21 mouse cellular contexts compared by ENCODE assay signal in the genomic region with DNA sequence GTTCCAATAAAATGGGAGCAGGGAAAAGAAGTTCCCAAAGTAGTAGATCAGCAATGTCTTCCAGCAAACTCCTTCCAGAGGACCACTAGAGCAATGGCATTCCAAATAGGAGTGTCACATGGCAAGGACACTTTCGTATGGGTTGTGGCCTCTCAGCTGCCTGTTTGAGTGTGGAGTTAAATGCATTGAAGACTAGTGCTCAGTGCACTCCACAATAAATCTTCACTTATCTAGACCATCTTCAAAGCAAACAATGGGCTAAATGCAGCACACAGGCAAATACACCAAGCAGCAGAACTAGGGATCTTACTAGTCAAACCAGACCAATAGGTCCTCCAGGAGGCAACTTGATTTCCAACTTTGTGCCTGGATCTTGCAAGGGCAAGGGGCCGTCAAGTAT. TPM values are rescaled to one million over a fixed set of nuclear protein-coding genes. Genes with fewer than 3 reads are reported as not detected.
DNase-seq lines count a peak whose midpoint lies in the region; ATAC-seq and TF ChIP-seq lines count a peak whose summit lies in the region.
"Had no signal": no experiment of that assay in that cellular context is flagged by ENCODE, and none has a peak within 500 bp of the region (broad histone marks: within the 10 kb centered on the region; RNA-seq: fewer than 3 reads in every experiment).

No protein-coding gene starts in this region.

- H3K4me3 ChIP-seq in hindbrain, embryonic 10.5 days = no peak overlapping the region
- H3K4me3 ChIP-seq in hindbrain, postnatal 0 days (ENCODE audit: low read length) = no peak overlapping the region
- H3K4me3 ChIP-seq in E14TG2a.4 (replicated peaks; ENCODE audit: low read length) = peak overlapping the region; percentile 37; the same call in 1 of the 2 replicates
- no peak overlapping the region for H3K4me3 ChIP-seq in embryonic facial prominence, embryonic 11.5 days (ENCODE audit: low read depth, low read length)
- no peak overlapping the region for H3K4me3 ChIP-seq in limb, embryonic 10.5 days
- H3K4me3 ChIP-seq: embryonic facial prominence, embryonic 15.5 days; layer of hippocampus, adult 2 months; limb, embryonic 15.5 days; liver, embryonic 15.5 days had no signal

- no peak overlapping the region for H3K9ac ChIP-seq in hindbrain, postnatal 0 days (replicated peaks; ENCODE audit: low read length)
- H3K9ac ChIP-seq in embryonic facial prominence, embryonic 11.5 days (replicated peaks; ENCODE audit: low read length) = no peak overlapping the region
- H3K9ac ChIP-seq: embryonic facial prominence, embryonic 15.5 days; limb, embryonic 15.5 days; liver, embryonic 15.5 days had no signal

- intact Hi-C loops in left cerebral cortex, postnatal 36 days (cut with DNase I) = no loop called here

- no peak overlapping the region for H3K4me2 ChIP-seq in hindbrain, postnatal 0 days (ENCODE audit: low read depth, low read length)
- no peak overlapping the region for H3K4me2 ChIP-seq in embryonic facial prominence, embryonic 11.5 days (ENCODE audit: low read depth, low read length)
- H3K4me2 ChIP-seq: embryonic facial prominence, embryonic 15.5 days; limb, embryonic 15.5 days; liver, embryonic 15.5 days had no signal

- 0 out of 2 replicates have a peak, but pooled peaks cover 3% of the 10 kb centered on the region for H3K9me3 ChIP-seq in hindbrain, embryonic 10.5 days
- no peaks in the 10 kb centered on the region for H3K9me3 ChIP-seq in hindbrain, postnatal 0 days (ENCODE audit: low read length)
- H3K9me3 ChIP-seq in E14TG2a.4 (ENCODE audit: low read length) = peaks cover 8% of the 10 kb centered on the region
- no peaks in the 10 kb centered on the region for H3K9me3 ChIP-seq in embryonic facial prominence, embryonic 11.5 days (replicated peaks; ENCODE audit: control insufficient read depth, low read length)
- no peaks in the 10 kb centered on the region for H3K9me3 ChIP-seq in limb, embryonic 10.5 days (replicated peaks)
- H3K9me3 ChIP-seq: embryonic facial prominence, embryonic 15.5 days; limb, embryonic 15.5 days; liver, embryonic 15.5 days had no signal

- WGBS in hindbrain, embryonic 10.5 days = 23% methylated on average over 2 of the region's 2 CpGs
- 16% methylated on average over 2 of the region's 2 CpGs for WGBS in hindbrain, postnatal 0 days
- 32% methylated on average over 2 of the region's 2 CpGs for WGBS in embryonic facial prominence, embryonic 11.5 days
- WGBS in limb, embryonic 10.5 days = 25% methylated on average over 2 of the region's 2 CpGs

- peak overlapping the region; percentile 70 for H3K27ac ChIP-seq in hindbrain, embryonic 10.5 days
- no peak overlapping the region for H3K27ac ChIP-seq in hindbrain, postnatal 0 days
- H3K27ac ChIP-seq in embryonic facial prominence, embryonic 11.5 days (replicated peaks; ENCODE audit: low read depth, low read length) = no peak overlapping the region
- peak overlapping the region; percentile 42 for H3K27ac ChIP-seq in limb, embryonic 10.5 days
- H3K27ac ChIP-seq: embryonic facial prominence, embryonic 15.5 days; layer of hippocampus, adult 2 months; limb, embryonic 15.5 days; liver, embryonic 15.5 days; macrophage had no signal

- H3K4me1 ChIP-seq in hindbrain, embryonic 10.5 days (replicated peaks) = peaks cover 24% of the 10 kb centered on the region
- 0 out of 2 replicates have a peak, but pooled peaks cover 11% of the 10 kb centered on the region for H3K4me1 ChIP-seq in hindbrain, postnatal 0 days (ENCODE audit: insufficient read depth, low read length)
- H3K4me1 ChIP-seq in E14TG2a.4 (replicated peaks; ENCODE audit: low read depth, low read length) = peaks cover 22% of the 10 kb centered on the region
- 0 out of 2 replicates have a peak, but pooled peaks cover 3% of the 10 kb centered on the region for H3K4me1 ChIP-seq in embryonic facial prominence, embryonic 11.5 days (ENCODE audit: control insufficient read depth, insufficient read depth, low read length)
- H3K4me1 ChIP-seq in limb, embryonic 10.5 days = peaks cover 16% of the 10 kb centered on the region
- H3K4me1 ChIP-seq: liver, embryonic 15.5 days had no signal

- no peaks in the 10 kb centered on the region for H3K27me3 ChIP-seq in hindbrain, embryonic 10.5 days (ENCODE audit: insufficient read depth, poor library complexity, severe bottlenecking)
- no peaks in the 10 kb centered on the region for H3K27me3 ChIP-seq in hindbrain, postnatal 0 days (ENCODE audit: insufficient read depth, low read length)
- no peaks in the 10 kb centered on the region for H3K27me3 ChIP-seq in E14TG2a.4 (ENCODE audit: insufficient read depth, low read length)
- H3K27me3 ChIP-seq in embryonic facial prominence, embryonic 11.5 days (ENCODE audit: control insufficient read depth, insufficient read depth, low read length) = no peaks in the 10 kb centered on the region
- no peaks in the 10 kb centered on the region for H3K27me3 ChIP-seq in limb, embryonic 10.5 days (ENCODE audit: low read depth, poor library complexity, severe bottlenecking)
- H3K27me3 ChIP-seq: embryonic facial prominence, embryonic 15.5 days; limb, embryonic 15.5 days; liver, embryonic 15.5 days had no signal

- ATAC-seq in hindbrain, postnatal 0 days = no peak
- peak; percentile 9; the same call in 1 of the 2 replicates for ATAC-seq in embryonic facial prominence, embryonic 11.5 days (replicated peaks; ENCODE audit: insufficient number of reproducible peaks, low FRiP score, low TSS enrichment, low read depth)
- ATAC-seq: intestine, postnatal 0 days had no signal

- no peak for DNase-seq in hindbrain, embryonic 10.5 days (ENCODE audit: low spot score)
- no peak for DNase-seq in hindbrain, postnatal 0 days (ENCODE audit: low spot score)
- no peak for DNase-seq in embryonic facial prominence, embryonic 11.5 days (ENCODE audit: low spot score)
- no peak for DNase-seq in limb, embryonic 10.5 days (ENCODE audit: low spot score)
- DNase-seq in left cerebral cortex, postnatal 36 days (ENCODE audit: low spot score in 2 of 2) = no peak
- no peak for DNase-seq in kidney, adult 8-10 months
- DNase-seq: B cell, adult 2 months; cerebellum, adult 9-10 months; gastrocnemius, postnatal 36 days; kidney, postnatal 10 days; layer of hippocampus, postnatal 36 days; right cerebral cortex, postnatal 14 days; spleen, adult 18-20 months; thymus, postnatal 4 days had no signal

- TF ChIP-seq CTCF in hindbrain, postnatal 0 days (IDR thresholded peaks at IDR 0.05; ENCODE audit: low read depth) = no peak
- TF ChIP-seq CTCF in E14TG2a.4 (conservative IDR thresholded peaks at IDR 0.05; ENCODE audit: low read length) = no peak

- H3K36me3 ChIP-seq in hindbrain, embryonic 10.5 days = no peaks in the 10 kb centered on the region
- no peaks in the 10 kb centered on the region for H3K36me3 ChIP-seq in hindbrain, postnatal 0 days (ENCODE audit: insufficient read depth, low read length)
- H3K36me3 ChIP-seq in E14TG2a.4 (ENCODE audit: insufficient read depth, low read length) = no peaks in the 10 kb centered on the region
- no peaks in the 10 kb centered on the region for H3K36me3 ChIP-seq in embryonic facial prominence, embryonic 11.5 days (replicated peaks; ENCODE audit: control insufficient read depth, insufficient read depth, low read depth, low read length)
- no peaks in the 10 kb centered on the region for H3K36me3 ChIP-seq in limb, embryonic 10.5 days
- H3K36me3 ChIP-seq: embryonic facial prominence, embryonic 15.5 days; limb, embryonic 15.5 days; liver, embryonic 15.5 days had no signal

RNA-seq across cellular contexts. Expression of a gene that starts 49.1 kb away (rescaled TPM):
- 30.6 and 41.9 TPM in 2 replicates for polyA plus RNA-seq in hindbrain, embryonic 10.5 days (2016; fragmentation: Nextera tagmentation; extraction: Ambion mirVana)
- 20.2 and 28.7 TPM in 2 replicates for total RNA-seq in hindbrain, postnatal 0 days (2014; rRNA removed)
- 12.6 and 13.7 TPM in 2 replicates for polyA plus RNA-seq in hindbrain, postnatal 0 days (2015; fragmentation: Nextera tagmentation; extraction: Ambion mirVana)
- 15.8 and 16.6 TPM in 2 replicates for polyA plus RNA-seq in embryonic facial prominence, embryonic 11.5 days (2014; fragmentation: Nextera tagmentation; extraction: Ambion mirVana)
- 14.2 and 14.8 TPM in 2 replicates for polyA plus RNA-seq in limb, embryonic 10.5 days (2016; fragmentation: Nextera tagmentation; extraction: Ambion mirVana)
- total RNA-seq in left cerebral cortex, postnatal 36 days (2021) = 10 to 100 TPM; 13.7 to 20.4 TPM

Comparison
In these comparisons a context has a peak if more than half of its experiments do, and no peak if none do; other contexts are left out.
1. H3K27ac ChIP-seq: peak in hindbrain, embryonic 10.5 days (single experiment) and limb, embryonic 10.5 days (single experiment); none in hindbrain, postnatal 0 days (single experiment) and embryonic facial prominence, embryonic 11.5 days (single experiment).